Mouse (Mus musculus) macrophage (primary cell): ENCODE measurements around the gene Mgat4c. TPM values are rescaled to one million over a fixed set of nuclear protein-coding genes. Genes with fewer than 3 reads are reported as not detected.

Experiments used
- H3K27ac ChIP-seq: fragments of 350-480 bp; formaldehyde crosslinking; 2 replicates; pipeline ENCODE4 v1.9.0; 2021
- H3K36me3 ChIP-seq: fragments of 350-480 bp; formaldehyde crosslinking; 2 replicates; pipeline ENCODE4 v1.9.0; 2021; ENCODE audit errors: inconsistent target
- H3K4me3 ChIP-seq: fragments of 350-480 bp; formaldehyde crosslinking; 2 replicates; pipeline ENCODE4 v1.9.0; 2021; ENCODE audit errors: inconsistent target
- H3K79me2 ChIP-seq: fragments of 350-480 bp; formaldehyde crosslinking; 2 replicates; pipeline ENCODE4 v1.9.0; 2021; ENCODE audit errors: inconsistent target
- WGBS: methylation state at CpG from one replicate; pipeline ENCODE4 v1.1.7; 2026; ENCODE audit warnings: inconsistent platforms; ENCODE audit not compliant: missing documents; 5-methylcytosine and 5-hydroxymethylcytosine counted together
- polyA plus RNA-seq: library from polyadenylated mRNA; stranded (reverse); fragments of 250-400 nt; gene quantifications from 3 replicates; pipeline ENCODE4 v1.2.4, GENCODE M21; 2018; ENCODE audit warnings: inconsistent platforms
- total RNA-seq, 78 experiments: library from RNA; depleted of rRNA; stranded (reverse); fragments of 250-400 nt; gene quantifications; 1 replicate in 9 of 78; 2 replicates in 24 of 78; 3 replicates in 43 of 78; 4 replicates in 2 of 78; pipeline ENCODE4 v1.2.4; 2018; ENCODE audit warnings: inconsistent platforms in 56 of 78

Gene Mgat4c
- total RNA-seq (2018; cell fraction: chromatin; rRNA removed), result not detected
- not detected for total RNA-seq (2018; cell fraction: cytosol; rRNA removed)
- total RNA-seq (2018; cell fraction: nucleus; rRNA removed), result under 1 TPM in 1 of 26 experiments, not detected in 25; 0.19 TPM
- polyA plus RNA-seq, result not detected in 3 replicates

GRCm38 (mm10) chr10:101681437-101681912 lies at the start of gene Mgat4c:
TSS of gene Mgat4c (plus strand) at chr10:101681487.
- Histone ChIP-seq H3K27ac (no peak within 1 kb of the TSS), H3K4me3 (no peak within 1 kb of the TSS), H3K79me2 (no peaks in the 10 kb centered on the region), H3K36me3 (no peaks in the 10 kb centered on the region)
- 84% methylated on average over 6 of the region's 6 CpGs for WGBS

- 94% methylated on average over 6 of the region's 6 CpGs for WGBS
- H3K4me3 ChIP-seq, result no peak overlapping the region
Observed at GRCm38 (mm10) chr10:101635266-101635665, 46.0 kb upstream of the Mgat4c start.

GRCm38 (mm10) chr10:101641048-101641447 lies 40.2 kb upstream of the Mgat4c start:
- Histone ChIP-seq H3K4me3 (no peak overlapping the region), H3K27ac (no peak overlapping the region), H3K79me2 (no peaks in the 10 kb centered on the region), H3K36me3 (no peaks in the 10 kb centered on the region)
- WGBS, result 87% methylated on average over 2 of the region's 2 CpGs

More at GRCm38 (mm10) chr10:101635266-101635665, 46.0 kb upstream of the Mgat4c start:
- H3K36me3 ChIP-seq, result no peaks in the 10 kb centered on the region
- no peak overlapping the region for H3K27ac ChIP-seq
- no peaks in the 10 kb centered on the region for H3K79me2 ChIP-seq

GRCm38 (mm10) chr10:101681914-101682313 lies 627 bp downstream of the Mgat4c start:
- WGBS, result 89% methylated on average over 5 of the region's 5 CpGs
- Histone ChIP-seq H3K4me3 (no peak overlapping the region), H3K36me3 (no peaks in the 10 kb centered on the region), H3K79me2 (no peaks in the 10 kb centered on the region), H3K27ac (no peak overlapping the region)

GRCm38 (mm10) chr10:101761828-101762227 lies 80.5 kb downstream of the Mgat4c start:
- WGBS, result 39% methylated on average over 3 of the region's 3 CpGs
- Histone ChIP-seq H3K79me2 (no peaks in the 10 kb centered on the region), H3K4me3 (no peak overlapping the region), H3K27ac (no peak overlapping the region), H3K36me3 (no peaks in the 10 kb centered on the region)

GRCm38 (mm10) chr10:101770688-101771087 lies 89.4 kb downstream of the Mgat4c start:
- Histone ChIP-seq H3K27ac (no peak overlapping the region), H3K79me2 (no peaks in the 10 kb centered on the region), H3K4me3 (no peak overlapping the region), H3K36me3 (no peaks in the 10 kb centered on the region)
- WGBS, result 100% methylated on average over 1 of the region's 1 CpGs

- 87% methylated on average over 4 of the region's 4 CpGs for WGBS
- H3K4me3 ChIP-seq, result no peak overlapping the region
- H3K27ac ChIP-seq, result no peak overlapping the region
- H3K36me3 ChIP-seq, result no peaks in the 10 kb centered on the region
- H3K79me2 ChIP-seq, result no peaks in the 10 kb centered on the region
Observed at GRCm38 (mm10) chr10:101771157-101771556, 89.9 kb downstream of the Mgat4c start.

- Histone ChIP-seq H3K4me3 (no peak overlapping the region), H3K79me2 (no peaks in the 10 kb centered on the region), H3K36me3 (no peaks in the 10 kb centered on the region), H3K27ac (no peak overlapping the region)
- WGBS, result 92% methylated on average over 3 of the region's 3 CpGs
Observed at GRCm38 (mm10) chr10:101783161-101783744, 102.0 kb downstream of the Mgat4c start.

GRCm38 (mm10) chr10:101795507-101795906 lies 114.2 kb downstream of the Mgat4c start:
- Histone ChIP-seq H3K79me2 (no peaks in the 10 kb centered on the region), H3K4me3 (no peak overlapping the region), H3K27ac (no peak overlapping the region), H3K36me3 (no peaks in the 10 kb centered on the region)
- WGBS, result 100% methylated on average over 1 of the region's 1 CpGs

- no peak overlapping the region for H3K27ac ChIP-seq
- no peaks in the 10 kb centered on the region for H3K36me3 ChIP-seq
- H3K79me2 ChIP-seq, result no peaks in the 10 kb centered on the region
- 63% methylated on average over 2 of the region's 2 CpGs for WGBS
- H3K4me3 ChIP-seq, result no peak overlapping the region
Observed at GRCm38 (mm10) chr10:101798831-101799474, 117.7 kb downstream of the Mgat4c start.

- Histone ChIP-seq H3K79me2 (no peaks in the 10 kb centered on the region), H3K4me3 (no peak overlapping the region), H3K36me3 (no peaks in the 10 kb centered on the region), H3K27ac (no peak overlapping the region)
- WGBS, result 94% methylated on average over 2 of the region's 2 CpGs
Observed at GRCm38 (mm10) chr10:101808768-101809167, 127.5 kb downstream of the Mgat4c start.

GRCm38 (mm10) chr10:101816902-101817301 lies 135.6 kb downstream of the Mgat4c start:
- H3K36me3 ChIP-seq, result no peaks in the 10 kb centered on the region
- H3K4me3 ChIP-seq, result no peak overlapping the region
- no peaks in the 10 kb centered on the region for H3K79me2 ChIP-seq
- no peak overlapping the region for H3K27ac ChIP-seq
- 81% methylated on average over 5 of the region's 5 CpGs for WGBS

- Histone ChIP-seq H3K27ac (no peak overlapping the region), H3K4me3 (no peak overlapping the region), H3K36me3 (no peaks in the 10 kb centered on the region), H3K79me2 (no peaks in the 10 kb centered on the region)
- 87% methylated on average over 2 of the region's 2 CpGs for WGBS
Observed at GRCm38 (mm10) chr10:101827944-101828343, 146.7 kb downstream of the Mgat4c start.

- Histone ChIP-seq H3K79me2 (no peaks in the 10 kb centered on the region), H3K36me3 (no peaks in the 10 kb centered on the region)
- 90% methylated on average over 2 of the region's 2 CpGs for WGBS
Observed at GRCm38 (mm10) chr10:101856115-101856514, 174.8 kb downstream of the Mgat4c start.

GRCm38 (mm10) chr10:101889866-101890265 lies 208.6 kb downstream of the Mgat4c start:
- Histone ChIP-seq H3K27ac (no peak overlapping the region), H3K79me2 (no peaks in the 10 kb centered on the region), H3K4me3 (no peak overlapping the region), H3K36me3 (no peaks in the 10 kb centered on the region)
- WGBS, result 78% methylated on average over 1 of the region's 1 CpGs

More at GRCm38 (mm10) chr10:101856115-101856514, 174.8 kb downstream of the Mgat4c start:
- Histone ChIP-seq H3K4me3 (no peak overlapping the region), H3K27ac (no peak overlapping the region)
